Comparison of ENCODE assay signal across 13 mouse cellular contexts in the genomic region with DNA sequence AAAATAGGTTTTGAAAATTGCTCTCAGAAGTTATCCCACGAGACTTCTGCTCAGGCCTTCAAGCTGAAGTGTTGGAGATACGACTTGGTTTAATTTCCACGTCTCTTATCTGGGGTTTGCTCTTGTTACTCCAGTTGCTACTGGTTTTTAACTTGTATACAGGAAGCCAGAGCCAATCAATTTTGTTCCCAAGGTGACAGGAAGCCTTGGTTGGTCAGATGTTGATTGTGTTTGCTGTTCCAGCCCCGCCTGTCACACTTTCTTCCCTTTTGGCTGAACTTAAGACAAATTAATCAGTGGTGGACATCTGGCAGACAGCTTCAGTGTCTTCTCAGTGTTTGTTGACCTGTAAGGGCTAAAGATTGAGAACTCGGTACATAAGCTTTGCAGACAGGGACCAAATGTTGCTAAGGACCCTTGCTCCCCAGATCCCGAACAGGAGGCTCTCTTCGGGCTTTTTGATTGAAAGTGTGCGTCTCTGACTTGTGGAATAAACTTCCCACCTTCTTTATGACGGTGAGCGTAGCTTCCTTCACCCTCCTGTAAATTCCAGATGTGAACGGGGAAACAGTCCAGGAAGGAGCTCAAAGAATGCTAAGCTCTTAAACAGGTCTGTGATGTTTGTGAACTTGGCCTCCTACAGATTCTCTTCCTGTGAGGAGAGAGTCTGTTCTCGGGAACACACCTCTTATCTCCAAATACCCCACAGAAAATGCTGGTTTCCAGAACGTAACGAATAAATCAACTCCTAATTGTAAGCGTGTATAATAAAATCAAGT.
DNase-seq lines count a peak whose midpoint lies in the region; ATAC-seq lines count a peak whose summit lies in the region.
"Had no signal": no experiment of that assay in that cellular context is flagged by ENCODE, and none has a peak within 500 bp of the region (broad histone marks: within the 10 kb centered on the region; RNA-seq: fewer than 3 reads in every experiment).

No protein-coding gene starts in this region.

- no peaks in the 10 kb centered on the region for H3K36me3 ChIP-seq in liver, embryonic 15.5 days (replicated peaks)
- no peaks in the 10 kb centered on the region for H3K36me3 ChIP-seq in forebrain, embryonic 15.5 days
- H3K36me3 ChIP-seq: forebrain, embryonic 10.5 days; limb, embryonic 15.5 days; neural tube, embryonic 13.5 days had no signal

- DNase-seq in adrenal gland, adult (ENCODE audit: inconsistent age in 2 of 2, low spot score in 1 of 2): peak; percentile 30 to 71
- DNase-seq in adrenal gland, adult 18-20 months (ENCODE audit: low spot score in 2 of 2): no peak
- peak; percentile 74 for DNase-seq in c-Kit-positive CD71-positive TER-119-negative erythroid progenitor cells, embryonic 14.5 days (ENCODE audit: low read depth)
- peak; percentile 45 for DNase-seq in kidney, adult 18-20 months
- DNase-seq in cerebellum, adult 8-10 months: no peak
- DNase-seq in right cerebral cortex, adult 18-20 months: no peak
- DNase-seq: cerebellum, adult 2 months had no signal

- no peaks in the 10 kb centered on the region for H3K9me3 ChIP-seq in liver, embryonic 15.5 days (replicated peaks)
- no peaks in the 10 kb centered on the region for H3K9me3 ChIP-seq in forebrain, embryonic 15.5 days
- H3K9me3 ChIP-seq: forebrain, embryonic 10.5 days; limb, embryonic 15.5 days; neural tube, embryonic 13.5 days had no signal

- H3K27me3 ChIP-seq in liver, embryonic 15.5 days: no peaks in the 10 kb centered on the region
- no peaks in the 10 kb centered on the region for H3K27me3 ChIP-seq in forebrain, embryonic 15.5 days
- H3K27me3 ChIP-seq: neural tube, embryonic 13.5 days had no signal

- no peak overlapping the region for H3K9ac ChIP-seq in liver, embryonic 15.5 days
- no peak overlapping the region for H3K9ac ChIP-seq in forebrain, embryonic 15.5 days (replicated peaks)
- H3K9ac ChIP-seq: limb, embryonic 15.5 days; neural tube, embryonic 13.5 days had no signal

- peak overlapping the region; percentile 29; the same call in 1 of the 2 replicates for H3K4me2 ChIP-seq in liver, embryonic 15.5 days
- no peak overlapping the region for H3K4me2 ChIP-seq in forebrain, embryonic 15.5 days (replicated peaks)
- H3K4me2 ChIP-seq: limb, embryonic 15.5 days; neural tube, embryonic 13.5 days had no signal

- H3K27ac ChIP-seq in liver, embryonic 15.5 days (replicated peaks): no peak overlapping the region
- no peak overlapping the region for H3K27ac ChIP-seq in forebrain, embryonic 15.5 days (replicated peaks)
- H3K27ac ChIP-seq: forebrain, embryonic 10.5 days; hindbrain, postnatal 0 days; limb, embryonic 15.5 days; neural tube, embryonic 13.5 days had no signal

- ATAC-seq in liver, embryonic 15.5 days (ENCODE audit: insufficient read depth): peak; percentile 72
- ATAC-seq in forebrain, embryonic 15.5 days (replicated peaks): no peak
- ATAC-seq: hindbrain, postnatal 0 days had no signal

- WGBS in liver, embryonic 15.5 days (ENCODE audit: insufficient replicate concordance): 14% methylated on average over 15 of the region's 15 CpGs
- WGBS in forebrain, embryonic 15.5 days: 79% methylated on average over 15 of the region's 15 CpGs

- peaks cover 8% of the 10 kb centered on the region for H3K4me1 ChIP-seq in liver, embryonic 15.5 days (replicated peaks)
- H3K4me1 ChIP-seq in forebrain, embryonic 15.5 days: peaks cover 3% of the 10 kb centered on the region; the same call in 1 of the 2 replicates

- H3K4me3 ChIP-seq in liver, embryonic 15.5 days (replicated peaks): no peak overlapping the region
- no peak overlapping the region for H3K4me3 ChIP-seq in forebrain, embryonic 15.5 days
- H3K4me3 ChIP-seq: forebrain, embryonic 10.5 days; limb, embryonic 15.5 days; neural tube, embryonic 13.5 days had no signal

Comparison
In these comparisons a context has a peak if more than half of its experiments do, and no peak if none do; other contexts are left out.
1. DNase-seq: peak in adrenal gland, adult (2 of 2), c-Kit-positive CD71-positive TER-119-negative erythroid progenitor cells, embryonic 14.5 days (single experiment) and kidney, adult 18-20 months (single experiment); none in adrenal gland, adult 18-20 months (0 of 2), cerebellum, adult 8-10 months (single experiment) and right cerebral cortex, adult 18-20 months (single experiment).